Mouse (Mus musculus) heart, embryonic 16.5 days (tissue): ENCODE data around the gene Olfr282. TPM values are rescaled to one million over a fixed set of nuclear protein-coding genes. Genes with fewer than 3 reads are reported as not detected.
"Not testable (repeated sequence)": the region's sequence is repeated elsewhere in the genome, so short reads cannot be mapped to it uniquely, and the experiment has no call there.

ENCODE experiments used
- ATAC-seq: fragments of 200-750 bp; cut with Nextera tagmentation; replicated peaks from 2 replicates; pipeline ENCODE4 v1.8.0; 2017; ENCODE audit warnings: moderate number of reproducible peaks; ENCODE audit not compliant: insufficient read depth, low FRiP score; ENCODE audit errors: extremely low read depth
- H3K27ac ChIP-seq: fragments of 300-500 bp; sonication (generic); 2 replicates; pipeline ENCODE4 v1.5.1; 2014; ENCODE audit warnings: mild to moderate bottlenecking, low read length, control low read depth, moderate library complexity
- H3K27me3 ChIP-seq: fragments of 300-500 bp; sonication (generic); 2 replicates; pipeline ENCODE4 v1.6.1; 2014; ENCODE audit warnings: low read length, mixed read lengths; ENCODE audit not compliant: control insufficient read depth, insufficient read depth
- H3K36me3 ChIP-seq: fragments of 300-500 bp; sonication (generic); 2 replicates; pipeline ENCODE4 v1.6.1; 2014; ENCODE audit not compliant: control insufficient read depth, insufficient read depth
- H3K4me1 ChIP-seq: fragments of 300-500 bp; sonication (generic); 2 replicates; pipeline ENCODE4 v1.6.1; 2014; ENCODE audit warnings: low read length, mixed read lengths; ENCODE audit not compliant: control insufficient read depth, insufficient read depth
- H3K4me2 ChIP-seq: fragments of 300-500 bp; sonication (generic); 2 replicates; pipeline ENCODE4 v1.6.1; 2014; ENCODE audit warnings: low read depth, mild to moderate bottlenecking, control low read depth, low read length
- H3K4me3 ChIP-seq: fragments of 300-500 bp; sonication (generic); 2 replicates; pipeline ENCODE4 v1.5.1; 2014; ENCODE audit warnings: mild to moderate bottlenecking, control low read depth, low read length
- H3K9ac ChIP-seq: fragments of 300-500 bp; sonication (generic); 2 replicates; pipeline ENCODE4 v1.6.1; 2014; ENCODE audit warnings: low read length, control low read depth
- H3K9me3 ChIP-seq: fragments of 300-500 bp; sonication (generic); replicated peaks from 2 replicates; pipeline ENCODE4 v1.6.1; 2016; ENCODE audit warnings: low read length; ENCODE audit not compliant: control insufficient read depth
- WGBS: fragments of 180-500 bp; shearing (Covaris S2); extraction: QIAGEN DNeasy Blood & Tissue Kit; methylation state at CpG from one replicate; pipeline ENCODE4 v1.1.7; 2014; 5-methylcytosine and 5-hydroxymethylcytosine counted together
- polyA plus RNA-seq: library from polyadenylated mRNA; unstranded; fragments of >200 nt; fragmentation: Nextera tagmentation; extraction: Ambion mirVana; gene quantifications from 2 replicates; pipeline ENCODE4 v1.2.1, GENCODE M21; 2015

The Olfr282 gene
- not detected in 2 replicates for polyA plus RNA-seq

GRCm38 (mm10) chr15:98430925-98431324, at the start of gene Olfr282:
Olfr282 (plus strand) TSS chr15:98431225.
- 61% methylated on average over 5 of the region's 5 CpGs for WGBS
- not testable (repeated sequence) for H3K9ac ChIP-seq, H3K36me3 ChIP-seq, H3K4me2 ChIP-seq, H3K27ac ChIP-seq, H3K27me3 ChIP-seq, ATAC-seq, H3K4me1 ChIP-seq, H3K4me3 ChIP-seq, H3K9me3 ChIP-seq

- no peaks in the 10 kb centered on the region for H3K36me3 ChIP-seq
- WGBS: 68% methylated on average over 2 of the region's 2 CpGs
- H3K4me1 ChIP-seq: no peaks in the 10 kb centered on the region
- no peak for ATAC-seq
- no peak overlapping the region for H3K4me2 ChIP-seq
- H3K27me3 ChIP-seq: no peaks in the 10 kb centered on the region
- no peaks in the 10 kb centered on the region for H3K9me3 ChIP-seq
- no peak overlapping the region for H3K27ac ChIP-seq
- no peak overlapping the region for H3K4me3 ChIP-seq
- no peak overlapping the region for H3K9ac ChIP-seq
These were observed 43.4 kb upstream of the Olfr282 start for GRCm38 (mm10) chr15:98387621-98388020.

- Histone ChIP-seq H3K4me3 (no peak overlapping the region), H3K9me3 (no peaks in the 10 kb centered on the region), H3K4me1 (no peaks in the 10 kb centered on the region), H3K27me3 (no peaks in the 10 kb centered on the region), H3K4me2 (no peak overlapping the region), H3K36me3 (no peaks in the 10 kb centered on the region), H3K9ac (no peak overlapping the region), H3K27ac (no peak overlapping the region)
- WGBS: 27% methylated on average over 7 of the region's 7 CpGs
- peak; percentile 70; the same call in 1 of the 2 replicates for ATAC-seq
These were observed 41.2 kb upstream of the Olfr282 start for GRCm38 (mm10) chr15:98389796-98390195.

GRCm38 (mm10) chr15:98391081-98391902, 39.7 kb upstream of the Olfr282 start:
- Histone ChIP-seq H3K27me3 (no peaks in the 10 kb centered on the region), H3K4me1 (no peaks in the 10 kb centered on the region), H3K27ac (no peak overlapping the region), H3K36me3 (no peaks in the 10 kb centered on the region), H3K4me3 (no peak overlapping the region), H3K9ac (no peak overlapping the region), H3K4me2 (no peak overlapping the region), H3K9me3 (0 out of 2 replicates have a peak, but pooled peaks cover 2% of the 10 kb centered on the region)
- 58% methylated on average over 10 of the region's 10 CpGs for WGBS
- ATAC-seq: no peak

- Histone ChIP-seq H3K4me1 (no peaks in the 10 kb centered on the region), H3K27ac (no peak overlapping the region), H3K4me2 (no peak overlapping the region), H3K9ac (no peak overlapping the region), H3K36me3 (no peaks in the 10 kb centered on the region), H3K4me3 (no peak overlapping the region), H3K27me3 (no peaks in the 10 kb centered on the region), H3K9me3 (0 out of 2 replicates have a peak, but pooled peaks cover 2% of the 10 kb centered on the region)
- WGBS: 29% methylated on average over 2 of the region's 2 CpGs
- no peak for ATAC-seq
These were observed 39.2 kb upstream of the Olfr282 start for GRCm38 (mm10) chr15:98391903-98392187.

- Histone ChIP-seq H3K4me2 (no peak overlapping the region), H3K4me1 (no peaks in the 10 kb centered on the region), H3K36me3 (no peaks in the 10 kb centered on the region), H3K4me3 (no peak overlapping the region), H3K27me3 (no peaks in the 10 kb centered on the region), H3K9me3 (0 out of 2 replicates have a peak, but pooled peaks cover 2% of the 10 kb centered on the region), H3K27ac (no peak overlapping the region), H3K9ac (no peak overlapping the region)
- WGBS: 79% methylated on average over 1 of the region's 1 CpGs
- no peak for ATAC-seq
These were observed 33.9 kb upstream of the Olfr282 start for GRCm38 (mm10) chr15:98397136-98397535.

GRCm38 (mm10) chr15:98402356-98402755, 28.7 kb upstream of the Olfr282 start:
- Histone ChIP-seq H3K27ac (no peak overlapping the region), H3K4me2 (no peak overlapping the region), H3K36me3 (no peaks in the 10 kb centered on the region), H3K4me1 (no peaks in the 10 kb centered on the region), H3K4me3 (no peak overlapping the region), H3K9me3 (0 out of 2 replicates have a peak, but pooled peaks cover 6% of the 10 kb centered on the region), H3K27me3 (no peaks in the 10 kb centered on the region), H3K9ac (no peak overlapping the region)
- no peak for ATAC-seq
- WGBS: 89% methylated on average over 10 of the region's 10 CpGs

GRCm38 (mm10) chr15:98408406-98409060, 22.5 kb upstream of the Olfr282 start:
- no peak overlapping the region for H3K4me2 ChIP-seq

GRCm38 (mm10) chr15:98409635-98410034, 21.4 kb upstream of the Olfr282 start:
- H3K36me3 ChIP-seq: no peaks in the 10 kb centered on the region
- WGBS: 71% methylated on average over 2 of the region's 2 CpGs
- H3K4me2 ChIP-seq: no peak overlapping the region
- H3K9ac ChIP-seq: no peak overlapping the region
- no peaks in the 10 kb centered on the region for H3K27me3 ChIP-seq
- no peak for ATAC-seq
- no peak overlapping the region for H3K27ac ChIP-seq
- 0 out of 2 replicates have a peak, but pooled peaks cover 6% of the 10 kb centered on the region for H3K9me3 ChIP-seq
- H3K4me1 ChIP-seq: no peaks in the 10 kb centered on the region
- H3K4me3 ChIP-seq: no peak overlapping the region

More at GRCm38 (mm10) chr15:98408406-98409060, 22.5 kb upstream of the Olfr282 start:
- H3K27ac ChIP-seq: no peak overlapping the region
- H3K36me3 ChIP-seq: no peaks in the 10 kb centered on the region
- H3K4me3 ChIP-seq: no peak overlapping the region
- 0 out of 2 replicates have a peak, but pooled peaks cover 6% of the 10 kb centered on the region for H3K9me3 ChIP-seq
- WGBS: 66% methylated on average over 17 of the region's 17 CpGs
- no peak for ATAC-seq
- no peaks in the 10 kb centered on the region for H3K4me1 ChIP-seq
- H3K9ac ChIP-seq: no peak overlapping the region
- no peaks in the 10 kb centered on the region for H3K27me3 ChIP-seq
